Mouse (Mus musculus) midbrain, embryonic 14.5 days (tissue): ENCODE measurements around the gene Cntn4. TPM values are rescaled to one million over a fixed set of nuclear protein-coding genes. Genes with fewer than 3 reads are reported as not detected.

Experiments used
- ATAC-seq: fragments of 200-750 bp; cut with Nextera tagmentation; 2 replicates; pipeline ENCODE4 v1.8.0; 2017; ENCODE audit warnings: moderate number of reproducible peaks, moderate library complexity; ENCODE audit not compliant: low FRiP score, low TSS enrichment
- DNase-seq: peaks from one replicate; pipeline ENCODE4 v3.0.0-alpha.2; 2015
- H3K27ac ChIP-seq: fragments of 300-500 bp; sonication (generic); replicated peaks from 2 replicates; pipeline ENCODE4 v1.5.1; 2014; ENCODE audit warnings: mild to moderate bottlenecking, low read depth, low read length, moderate library complexity
- H3K27me3 ChIP-seq: fragments of 300-500 bp; sonication (generic); 2 replicates; pipeline ENCODE4 v1.6.1; 2014; ENCODE audit warnings: low read length, control low read depth, mixed read lengths; ENCODE audit not compliant: control insufficient read depth, insufficient read depth
- H3K36me3 ChIP-seq: fragments of 300-500 bp; sonication (generic); 2 replicates; pipeline ENCODE4 v1.6.1; 2014; ENCODE audit warnings: low read length, control low read depth; ENCODE audit not compliant: control insufficient read depth, insufficient read depth
- H3K4me1 ChIP-seq: fragments of 300-500 bp; sonication (generic); 2 replicates; pipeline ENCODE4 v1.6.1; 2014; ENCODE audit warnings: mild to moderate bottlenecking, antibody characterized with exemption, low read length, control low read depth; ENCODE audit not compliant: control insufficient read depth, insufficient read depth
- H3K4me2 ChIP-seq: fragments of 300-500 bp; sonication (generic); 2 replicates; pipeline ENCODE4 v1.6.1; 2014; ENCODE audit warnings: mild to moderate bottlenecking, low read length, moderate library complexity
- H3K4me3 ChIP-seq: fragments of 300-500 bp; sonication (generic); replicated peaks from 2 replicates; pipeline ENCODE4 v1.5.1; 2014; ENCODE audit warnings: low read depth, low read length
- H3K9ac ChIP-seq: fragments of 300-500 bp; sonication (generic); replicated peaks from 2 replicates; pipeline ENCODE4 v1.6.1; 2014; ENCODE audit warnings: mild to moderate bottlenecking, low read length, moderate library complexity
- H3K9me3 ChIP-seq: fragments of 300-500 bp; sonication (generic); 2 replicates; pipeline ENCODE4 v1.6.1; 2016; ENCODE audit warnings: low read length, control low read depth, mixed read lengths; ENCODE audit not compliant: control insufficient read depth
- WGBS: fragments of 180-500 bp; shearing (Covaris S2); extraction: QIAGEN DNeasy Blood & Tissue Kit; methylation state at CpG from one replicate; pipeline ENCODE4 v1.1.7; 2014; 5-methylcytosine and 5-hydroxymethylcytosine counted together
- polyA plus RNA-seq: library from polyadenylated mRNA; unstranded; fragments of >200 nt; fragmentation: Nextera tagmentation; extraction: Ambion mirVana; gene quantifications from 2 replicates; pipeline ENCODE4 v1.2.1, GENCODE M21; 2014

Cntn4 gene
- polyA plus RNA-seq, 1 experiment from 2014 or later, result 29.8 TPM

GRCm38 (mm10) chr6:105940591-105940990 is 263.1 kb downstream of the Cntn4 start:
- Histone ChIP-seq H3K9ac (no peak overlapping the region), H3K36me3 (no peaks in the 10 kb centered on the region), H3K9me3 (no peaks in the 10 kb centered on the region), H3K4me3 (no peak overlapping the region), H3K27me3 (no peaks in the 10 kb centered on the region), H3K4me1 (no peaks in the 10 kb centered on the region), H3K27ac (no peak overlapping the region), H3K4me2 (no peak overlapping the region)
- DNase-seq, result no peak
- ATAC-seq, result no peak

DNA sequence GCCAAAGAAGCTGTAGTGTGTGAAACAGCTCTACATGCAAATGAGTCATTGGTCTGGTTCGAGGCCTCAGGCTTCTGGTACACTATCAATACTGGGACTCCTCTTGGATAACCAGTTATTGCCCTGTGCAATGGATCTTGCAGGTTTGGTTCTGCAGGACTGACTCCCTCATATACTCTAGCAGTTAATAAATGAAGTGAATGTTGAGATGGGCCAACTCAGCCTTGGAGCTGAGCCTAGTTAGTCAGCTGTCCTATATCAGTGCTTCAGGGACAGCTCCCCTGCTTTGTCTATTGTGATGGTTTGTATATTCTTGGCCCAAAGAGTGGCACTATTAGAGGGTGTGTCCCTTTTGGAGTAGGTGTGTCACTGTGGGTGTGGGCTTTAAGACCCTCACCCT is 314.0 kb downstream of the Cntn4 start:
- Histone ChIP-seq H3K27me3 (no peaks in the 10 kb centered on the region), H3K36me3 (no peaks in the 10 kb centered on the region), H3K4me1 (no peaks in the 10 kb centered on the region), H3K27ac (no peak overlapping the region), H3K9ac (no peak overlapping the region), H3K4me2 (no peak overlapping the region), H3K4me3 (no peak overlapping the region), H3K9me3 (no peaks in the 10 kb centered on the region)
- DNase-seq (no peak), ATAC-seq (no peak)
- 84% methylated on average over 1 of the region's 1 CpGs for WGBS

DNA sequence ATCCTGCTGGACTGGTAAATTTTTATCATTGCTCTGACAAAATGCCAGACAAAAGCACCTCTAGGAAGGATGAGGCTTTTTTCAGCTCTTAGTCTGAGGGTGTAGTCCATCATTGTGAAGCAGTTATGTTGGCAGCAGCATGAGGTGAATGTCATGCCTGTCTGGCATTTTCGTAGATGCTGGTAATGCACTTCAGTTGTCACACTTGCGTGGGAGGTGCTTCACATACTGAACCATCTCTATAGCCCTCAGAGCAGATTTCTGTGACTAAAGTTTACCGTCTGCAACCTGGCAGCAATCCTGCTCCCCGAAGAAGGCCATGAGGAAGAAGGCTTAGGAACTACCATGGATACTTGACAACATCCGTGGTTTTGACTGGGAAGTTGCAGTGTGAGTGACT is 335.6 kb downstream of the Cntn4 start:
- no peak overlapping the region for H3K9ac ChIP-seq
- H3K4me2 ChIP-seq, result no peak overlapping the region
- ATAC-seq, result no peak
- no peaks in the 10 kb centered on the region for H3K9me3 ChIP-seq
- no peaks in the 10 kb centered on the region for H3K4me1 ChIP-seq
- no peaks in the 10 kb centered on the region for H3K27me3 ChIP-seq
- no peak overlapping the region for H3K27ac ChIP-seq
- no peak for DNase-seq
- H3K36me3 ChIP-seq, result no peaks in the 10 kb centered on the region
- no peak overlapping the region for H3K4me3 ChIP-seq
- WGBS, result 90% methylated on average over 5 of the region's 5 CpGs

DNA sequence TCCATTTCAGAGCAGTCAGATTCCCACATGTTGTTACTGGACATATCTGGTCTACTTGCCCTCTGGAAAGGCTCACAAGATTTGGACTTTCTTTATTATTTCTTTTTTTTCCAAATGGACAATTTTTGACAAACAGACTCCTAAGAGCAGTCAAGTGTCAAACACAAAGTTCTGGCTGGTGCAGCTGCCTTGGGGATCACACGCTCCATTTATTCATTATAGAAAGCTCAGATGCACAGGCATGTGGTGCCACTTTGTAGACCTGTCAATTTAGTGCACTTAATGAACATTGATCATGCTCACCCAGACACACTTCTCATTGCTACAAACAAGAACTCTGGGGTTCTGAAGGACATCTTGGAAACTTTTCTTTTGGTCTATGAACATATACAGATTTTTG is 337.7 kb downstream of the Cntn4 start:
- ATAC-seq, result no peak
- DNase-seq, result no peak

DNA sequence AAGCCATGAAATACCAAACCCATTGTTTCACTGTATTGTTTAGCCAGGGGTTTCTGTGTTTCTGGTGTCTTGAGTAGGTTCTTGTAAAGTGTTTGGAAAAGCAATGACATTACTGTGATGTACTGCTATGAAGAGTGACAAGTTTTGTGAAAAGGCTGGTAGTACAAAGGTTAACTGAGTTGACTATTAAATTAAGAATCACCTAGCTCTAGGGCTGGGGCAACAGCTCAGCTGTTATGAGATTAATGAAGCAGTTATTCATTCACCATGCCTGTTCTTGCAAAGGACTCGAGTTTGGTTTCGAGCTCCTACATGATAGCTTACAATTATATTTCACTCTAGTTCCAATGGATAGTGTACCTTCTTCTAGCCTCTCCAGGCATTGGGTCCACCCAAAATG is 371.4 kb downstream of the Cntn4 start:
- no peak for DNase-seq
- Histone ChIP-seq H3K4me3 (no peak overlapping the region), H3K9me3 (no peaks in the 10 kb centered on the region), H3K9ac (no peak overlapping the region), H3K36me3 (no peaks in the 10 kb centered on the region), H3K4me1 (no peaks in the 10 kb centered on the region), H3K27ac (no peak overlapping the region), H3K4me2 (no peak overlapping the region), H3K27me3 (no peaks in the 10 kb centered on the region)
- no peak for ATAC-seq
- WGBS, result 96% methylated on average over 2 of the region's 2 CpGs

More for the DNA sequence above, 337.7 kb downstream of the Cntn4 start:
- Histone ChIP-seq H3K4me3 (no peak overlapping the region), H3K36me3 (no peaks in the 10 kb centered on the region), H3K9ac (no peak overlapping the region), H3K9me3 (no peaks in the 10 kb centered on the region), H3K4me2 (no peak overlapping the region), H3K27me3 (no peaks in the 10 kb centered on the region), H3K4me1 (no peaks in the 10 kb centered on the region), H3K27ac (no peak overlapping the region)
- WGBS, result 75% methylated on average over 1 of the region's 1 CpGs

DNA sequence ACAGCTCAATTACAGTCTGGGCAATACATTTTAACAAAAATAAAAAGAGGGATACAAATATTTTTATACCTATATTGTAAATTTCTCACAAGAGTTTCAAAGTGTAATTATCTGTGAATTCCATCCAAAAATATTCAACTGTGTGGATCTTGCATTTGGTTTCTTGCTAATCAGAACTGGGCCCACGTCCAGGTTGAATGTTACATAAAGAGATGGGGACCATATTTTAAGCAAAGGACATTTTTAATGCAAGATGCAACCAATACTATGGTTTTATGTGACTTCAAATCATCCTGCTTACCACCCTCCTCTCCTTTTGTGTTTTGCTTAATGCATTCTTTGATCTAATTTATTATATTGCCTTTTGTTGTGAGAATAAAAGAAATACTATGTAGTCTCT is 378.7 kb downstream of the Cntn4 start:
- 82% methylated on average over 1 of the region's 1 CpGs for WGBS
- no peaks in the 10 kb centered on the region for H3K4me1 ChIP-seq
- ATAC-seq, result no peak

DNA sequence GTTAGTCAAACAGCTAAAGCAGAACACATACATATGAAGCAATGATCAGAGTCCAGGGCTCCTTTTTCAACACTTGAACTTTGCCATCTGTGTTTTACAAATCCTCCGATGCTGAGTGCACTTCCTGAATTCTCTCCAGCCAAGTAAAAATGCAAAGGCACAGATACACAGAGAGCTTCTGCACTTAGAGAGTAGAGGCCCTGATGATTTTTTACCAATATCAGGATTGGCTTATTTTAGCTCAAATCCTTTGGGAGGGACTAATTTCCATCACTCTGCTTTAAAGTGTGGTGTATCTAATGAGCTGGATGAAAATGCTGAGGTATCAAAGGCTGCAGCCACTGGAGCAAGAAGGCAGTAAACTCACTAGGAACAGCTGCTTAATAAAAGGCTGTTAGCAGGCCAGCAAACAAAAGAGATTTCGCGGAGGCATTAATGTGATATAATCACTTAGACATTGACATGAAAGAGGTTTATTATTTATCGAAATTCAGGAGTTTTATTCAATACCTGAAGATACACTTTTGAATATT is 400.7 kb downstream of the Cntn4 start:
- ATAC-seq (no peak), DNase-seq (peak; percentile 51)
- 11% methylated on average over 4 of the region's 4 CpGs for WGBS
- Histone ChIP-seq H3K36me3 (no peaks in the 10 kb centered on the region), H3K9me3 (no peaks in the 10 kb centered on the region), H3K9ac (no peak overlapping the region), H3K27ac (0 out of 2 replicates have a peak overlapping the region, but pooled peaks have one; percentile 21), H3K4me1 (peaks cover 5% of the 10 kb centered on the region; the same call in 1 of the 2 replicates), H3K4me3 (no peak overlapping the region), H3K27me3 (no peaks in the 10 kb centered on the region), H3K4me2 (no peak overlapping the region)

More for the DNA sequence above, 378.7 kb downstream of the Cntn4 start:
- no peak for DNase-seq
- no peaks in the 10 kb centered on the region for H3K36me3 ChIP-seq
- no peaks in the 10 kb centered on the region for H3K9me3 ChIP-seq
- no peak overlapping the region for H3K27ac ChIP-seq
- H3K4me3 ChIP-seq, result no peak overlapping the region
- H3K9ac ChIP-seq, result no peak overlapping the region
- no peaks in the 10 kb centered on the region for H3K27me3 ChIP-seq
- H3K4me2 ChIP-seq, result no peak overlapping the region

- H3K27me3 ChIP-seq, result no peaks in the 10 kb centered on the region
- DNase-seq (no peak), ATAC-seq (no peak)
- H3K9ac ChIP-seq, result no peak overlapping the region
- no peak overlapping the region for H3K4me3 ChIP-seq
- H3K4me2 ChIP-seq, result no peak overlapping the region
- no peaks in the 10 kb centered on the region for H3K36me3 ChIP-seq
- H3K9me3 ChIP-seq, result no peaks in the 10 kb centered on the region
- H3K4me1 ChIP-seq, result peaks cover 5% of the 10 kb centered on the region; the same call in 1 of the 2 replicates
- H3K27ac ChIP-seq, result no peak overlapping the region
Measured at GRCm38 (mm10) chr6:106078629-106079028, 401.2 kb downstream of the Cntn4 start.

DNA sequence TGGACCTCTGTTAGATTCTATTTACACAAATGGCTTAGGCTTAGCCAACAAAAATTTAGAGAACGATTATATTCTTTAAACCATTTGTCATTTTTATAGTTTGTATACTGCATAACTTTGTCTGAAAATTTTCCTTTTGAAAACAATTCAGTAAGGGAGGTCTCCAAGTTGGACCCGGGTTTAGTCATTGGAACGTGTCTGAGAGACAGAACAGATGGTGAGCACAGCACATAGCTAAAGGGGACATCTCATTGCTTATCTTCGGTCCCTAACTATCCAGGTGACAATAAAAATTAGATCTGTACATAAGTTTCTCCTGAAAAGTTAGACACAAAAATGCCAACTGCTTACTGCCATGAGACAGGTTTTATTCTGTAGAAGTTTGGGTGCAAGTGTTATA is 420.4 kb downstream of the Cntn4 start:
- Histone ChIP-seq H3K27ac (no peak overlapping the region), H3K9ac (no peak overlapping the region), H3K9me3 (no peaks in the 10 kb centered on the region), H3K4me2 (no peak overlapping the region), H3K36me3 (no peaks in the 10 kb centered on the region), H3K4me3 (no peak overlapping the region), H3K27me3 (no peaks in the 10 kb centered on the region), H3K4me1 (no peaks in the 10 kb centered on the region)
- ATAC-seq (no peak), DNase-seq (no peak)
- WGBS, result 89% methylated on average over 4 of the region's 4 CpGs
